Mouse (Mus musculus): ENCODE measurements around the gene Lrrc75b. TPM values are rescaled to one million over a fixed set of nuclear protein-coding genes. Genes with fewer than 3 reads are reported as not detected.
A peak's percentile ranks its signal among the peaks of the same experiment; 100 is the strongest.

The Lrrc75b gene
- polyA plus RNA-seq, 1 experiment: 1.3 TPM

- WGBS: 72% methylated on average over 7 of the region's 7 CpGs
Observed at GRCm38 (mm10) chr10:75592585-75592984, 32.5 kb upstream of the Lrrc75b start.

GRCm38 (mm10) chr10:75591211-75591894, 31.2 kb upstream of the Lrrc75b start:
- H3K4me1 ChIP-seq (ENCODE audit: control insufficient read depth, insufficient read depth, insufficient read length): peaks cover 34% of the 10 kb centered on the region; the same call in 1 of the 2 replicates
- peak overlapping the region; percentile 58 for H3K4me3 ChIP-seq (ENCODE audit: extremely low read depth, insufficient read depth, insufficient read length)
- WGBS: 30% methylated on average over 12 of the region's 12 CpGs
- no peaks in the 10 kb centered on the region for H3K36me3 ChIP-seq (ENCODE audit: control insufficient read depth, insufficient read depth, low read length)
- TF ChIP-seq POLR2A (IDR thresholded peaks at IDR 0.05; ENCODE audit: low read depth, low read length) (peak; percentile 68; the same call in 1 of the 2 replicates), CTCF (IDR thresholded peaks at IDR 0.05; ENCODE audit: extremely low read depth, insufficient read depth, insufficient read length, insufficient replicate concordance) (no peak)
- H3K27me3 ChIP-seq (ENCODE audit: control insufficient read depth, insufficient read depth, low read length): no peaks in the 10 kb centered on the region
- peak; percentile 90 to 94 for DNase-seq (ENCODE audit: low read depth in 1 of 2, low spot score in 2 of 2)
- H3K27ac ChIP-seq (ENCODE audit: insufficient read depth, low read length): peak overlapping the region; percentile 97

More at GRCm38 (mm10) chr10:75592585-75592984, 32.5 kb upstream of the Lrrc75b start:
- H3K27me3 ChIP-seq (ENCODE audit: control insufficient read depth, insufficient read depth, low read length): no peaks in the 10 kb centered on the region
- no peak for DNase-seq (ENCODE audit: low read depth in 1 of 2, low spot score in 2 of 2)
- H3K4me1 ChIP-seq (ENCODE audit: control insufficient read depth, insufficient read depth, insufficient read length): peaks cover 34% of the 10 kb centered on the region; the same call in 1 of the 2 replicates
- peak overlapping the region; percentile 58 for H3K4me3 ChIP-seq (ENCODE audit: extremely low read depth, insufficient read depth, insufficient read length)
- no peaks in the 10 kb centered on the region for H3K36me3 ChIP-seq (ENCODE audit: control insufficient read depth, insufficient read depth, low read length)
- TF ChIP-seq CTCF (IDR thresholded peaks at IDR 0.05; ENCODE audit: extremely low read depth, insufficient read depth, insufficient read length, insufficient replicate concordance): no peak
- no peak for TF ChIP-seq POLR2A (IDR thresholded peaks at IDR 0.05; ENCODE audit: low read depth, low read length)
- peak overlapping the region; percentile 97 for H3K27ac ChIP-seq (ENCODE audit: insufficient read depth, low read length)

GRCm38 (mm10) chr10:75589651-75590050, 29.5 kb upstream of the Lrrc75b start:
- peak in 1 of 2 experiments; percentile 28 for DNase-seq (ENCODE audit: low read depth in 1 of 2, low spot score in 2 of 2)
- Histone ChIP-seq H3K27ac (ENCODE audit: insufficient read depth, low read length) (peak overlapping the region; percentile 94), H3K4me3 (ENCODE audit: extremely low read depth, insufficient read depth, insufficient read length) (peak overlapping the region; percentile 55), H3K27me3 (ENCODE audit: control insufficient read depth, insufficient read depth, low read length) (no peaks in the 10 kb centered on the region), H3K36me3 (ENCODE audit: control insufficient read depth, insufficient read depth, low read length) (no peaks in the 10 kb centered on the region), H3K4me1 (ENCODE audit: control insufficient read depth, insufficient read depth, insufficient read length) (peaks cover 34% of the 10 kb centered on the region; the same call in 1 of the 2 replicates)
- 10% methylated on average over 16 of the region's 16 CpGs for WGBS
- TF ChIP-seq CTCF (IDR thresholded peaks at IDR 0.05; ENCODE audit: extremely low read depth, insufficient read depth, insufficient read length, insufficient replicate concordance): no peak
- no peak for TF ChIP-seq POLR2A (IDR thresholded peaks at IDR 0.05; ENCODE audit: low read depth, low read length)

- TF ChIP-seq CTCF (IDR thresholded peaks at IDR 0.05; ENCODE audit: extremely low read depth, insufficient read depth, insufficient read length, insufficient replicate concordance): no peak
- no peak for TF ChIP-seq POLR2A (IDR thresholded peaks at IDR 0.05; ENCODE audit: low read depth, low read length)
- no peaks in the 10 kb centered on the region for H3K36me3 ChIP-seq (ENCODE audit: control insufficient read depth, insufficient read depth, low read length)
- peaks cover 34% of the 10 kb centered on the region; the same call in 1 of the 2 replicates for H3K4me1 ChIP-seq (ENCODE audit: control insufficient read depth, insufficient read depth, insufficient read length)
- peak within 1 kb of the TSS; percentile 55 for H3K4me3 ChIP-seq (ENCODE audit: extremely low read depth, insufficient read depth, insufficient read length)
- H3K27me3 ChIP-seq (ENCODE audit: control insufficient read depth, insufficient read depth, low read length): no peaks in the 10 kb centered on the region
- WGBS: 25% methylated on average over 5 of the region's 5 CpGs
- H3K27ac ChIP-seq (ENCODE audit: insufficient read depth, low read length): peak within 1 kb of the TSS; percentile 94
- peak in 1 of 2 experiments; percentile 8 for DNase-seq (ENCODE audit: low read depth in 1 of 2, low spot score in 2 of 2)
Observed at GRCm38 (mm10) chr10:75589129-75589528, 29.0 kb upstream of the Lrrc75b start, which contains the start of gene Ggt5. TSS of gene Ggt5 (plus strand) at chr10:75589340.

GRCm38 (mm10) chr10:75588336-75588735, 28.2 kb upstream of the Lrrc75b start:
- Histone ChIP-seq H3K36me3 (ENCODE audit: control insufficient read depth, insufficient read depth, low read length) (no peaks in the 10 kb centered on the region), H3K4me1 (ENCODE audit: control insufficient read depth, insufficient read depth, insufficient read length) (peaks cover 34% of the 10 kb centered on the region; the same call in 1 of the 2 replicates), H3K4me3 (ENCODE audit: extremely low read depth, insufficient read depth, insufficient read length) (no peak overlapping the region), H3K27ac (ENCODE audit: insufficient read depth, low read length) (no peak overlapping the region), H3K27me3 (ENCODE audit: control insufficient read depth, insufficient read depth, low read length) (no peaks in the 10 kb centered on the region)
- DNase-seq (ENCODE audit: low read depth in 1 of 2, low spot score in 2 of 2): peak in 1 of 2 experiments; percentile 9
- WGBS: 86% methylated on average over 5 of the region's 5 CpGs
- TF ChIP-seq CTCF (IDR thresholded peaks at IDR 0.05; ENCODE audit: extremely low read depth, insufficient read depth, insufficient read length, insufficient replicate concordance) (no peak), POLR2A (IDR thresholded peaks at IDR 0.05; ENCODE audit: low read depth, low read length) (no peak)

- WGBS: 94% methylated on average over 4 of the region's 4 CpGs
- no peaks in the 10 kb centered on the region for H3K36me3 ChIP-seq (ENCODE audit: control insufficient read depth, insufficient read depth, low read length)
- no peak for TF ChIP-seq POLR2A (IDR thresholded peaks at IDR 0.05; ENCODE audit: low read depth, low read length)
- no peak for TF ChIP-seq CTCF (IDR thresholded peaks at IDR 0.05; ENCODE audit: extremely low read depth, insufficient read depth, insufficient read length, insufficient replicate concordance)
- peaks cover 34% of the 10 kb centered on the region; the same call in 1 of the 2 replicates for H3K4me1 ChIP-seq (ENCODE audit: control insufficient read depth, insufficient read depth, insufficient read length)
- no peak overlapping the region for H3K27ac ChIP-seq (ENCODE audit: insufficient read depth, low read length)
- H3K4me3 ChIP-seq (ENCODE audit: extremely low read depth, insufficient read depth, insufficient read length): no peak overlapping the region
- no peaks in the 10 kb centered on the region for H3K27me3 ChIP-seq (ENCODE audit: control insufficient read depth, insufficient read depth, low read length)
- DNase-seq (ENCODE audit: low read depth in 1 of 2, low spot score in 2 of 2): no peak
Observed at GRCm38 (mm10) chr10:75587781-75588180, 27.7 kb upstream of the Lrrc75b start.

GRCm38 (mm10) chr10:75586553-75586879, 26.4 kb upstream of the Lrrc75b start:
- Histone ChIP-seq H3K4me1 (ENCODE audit: control insufficient read depth, insufficient read depth, insufficient read length) (peaks cover 23% of the 10 kb centered on the region; the same call in 1 of the 2 replicates), H3K27ac (ENCODE audit: insufficient read depth, low read length) (no peak overlapping the region), H3K36me3 (ENCODE audit: control insufficient read depth, insufficient read depth, low read length) (no peaks in the 10 kb centered on the region), H3K4me3 (ENCODE audit: extremely low read depth, insufficient read depth, insufficient read length) (no peak overlapping the region), H3K27me3 (ENCODE audit: control insufficient read depth, insufficient read depth, low read length) (no peaks in the 10 kb centered on the region)
- no peak for DNase-seq (ENCODE audit: low read depth in 1 of 2, low spot score in 2 of 2)
- WGBS: 95% methylated on average over 1 of the region's 1 CpGs
- TF ChIP-seq POLR2A (IDR thresholded peaks at IDR 0.05; ENCODE audit: low read depth, low read length) (no peak), CTCF (IDR thresholded peaks at IDR 0.05; ENCODE audit: extremely low read depth, insufficient read depth, insufficient read length, insufficient replicate concordance) (no peak)

Measured in spleen, adult 2 months (tissue).